Mouse (Mus musculus): ENCODE data around the gene Gm11758.
"Not testable (repeated sequence)": the region's sequence is repeated elsewhere in the genome, so short reads cannot be mapped to it uniquely, and the experiment has no call there.

The Gm11758 gene

GRCm38 (mm10) chr4:73876166-73876565 is at the start of gene Gm11758:
Gm11758 (minus strand) TSS chr4:73876266.
- not testable (repeated sequence) for DNase-seq (ENCODE audit: low spot score)

- DNase-seq (ENCODE audit: low spot score), result not testable (repeated sequence)
Observed at GRCm38 (mm10) chr4:73920660-73921059, 44.6 kb upstream of the Gm11758 start, which contains the start of gene Gm11756. Gm11756 (minus strand) TSS chr4:73920760.

- DNase-seq (ENCODE audit: low spot score), result not testable (repeated sequence)
Observed at GRCm38 (mm10) chr4:73905853-73906252, 29.8 kb upstream of the Gm11758 start, which contains the start of gene Gm13871. Gm13871 (minus strand) TSS chr4:73905953.

GRCm38 (mm10) chr4:73891012-73891411 is 14.9 kb upstream of the Gm11758 start, which contains the start of gene Gm11757:
Gm11757 (minus strand) TSS chr4:73891112.
- not testable (repeated sequence) for DNase-seq (ENCODE audit: low spot score)

DNA sequence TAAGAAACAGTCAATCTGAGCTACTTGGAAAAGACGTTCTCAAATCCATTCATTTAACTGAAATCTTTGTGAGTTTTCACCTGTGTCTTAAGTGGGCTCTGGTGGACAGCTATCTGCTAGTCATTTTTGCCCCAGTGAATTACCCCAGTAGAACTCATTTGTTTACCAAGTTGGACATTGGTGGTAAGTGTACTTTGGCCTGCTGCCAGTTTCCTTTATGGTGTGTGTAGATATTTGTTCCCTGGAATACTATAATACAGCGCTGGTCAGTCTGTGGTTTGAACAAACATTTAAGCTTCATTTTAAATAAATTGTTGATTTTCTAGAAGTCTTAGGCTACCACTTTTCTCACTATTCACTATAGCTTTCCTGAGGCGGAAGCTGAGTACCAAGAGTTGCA is 49.5 kb downstream of the Gm11758 start:
- DNase-seq (ENCODE audit: low spot score), result no peak

All from urinary bladder, postnatal 10 days (tissue).